Mouse (Mus musculus) spleen, adult 18-20 months (tissue): ENCODE results near the gene Pdlim5.
"Not testable (repeated sequence)": the region's sequence is repeated elsewhere in the genome, so short reads cannot be mapped to it uniquely, and the experiment has no call there.

ENCODE experiments used
- DNase-seq, 2 experiments: peaks; one replicate each; pipeline ENCODE4 v3.0.0; 2022; ENCODE audit warnings: mixed read lengths in 2 of 2

Pdlim5 gene

DNA sequence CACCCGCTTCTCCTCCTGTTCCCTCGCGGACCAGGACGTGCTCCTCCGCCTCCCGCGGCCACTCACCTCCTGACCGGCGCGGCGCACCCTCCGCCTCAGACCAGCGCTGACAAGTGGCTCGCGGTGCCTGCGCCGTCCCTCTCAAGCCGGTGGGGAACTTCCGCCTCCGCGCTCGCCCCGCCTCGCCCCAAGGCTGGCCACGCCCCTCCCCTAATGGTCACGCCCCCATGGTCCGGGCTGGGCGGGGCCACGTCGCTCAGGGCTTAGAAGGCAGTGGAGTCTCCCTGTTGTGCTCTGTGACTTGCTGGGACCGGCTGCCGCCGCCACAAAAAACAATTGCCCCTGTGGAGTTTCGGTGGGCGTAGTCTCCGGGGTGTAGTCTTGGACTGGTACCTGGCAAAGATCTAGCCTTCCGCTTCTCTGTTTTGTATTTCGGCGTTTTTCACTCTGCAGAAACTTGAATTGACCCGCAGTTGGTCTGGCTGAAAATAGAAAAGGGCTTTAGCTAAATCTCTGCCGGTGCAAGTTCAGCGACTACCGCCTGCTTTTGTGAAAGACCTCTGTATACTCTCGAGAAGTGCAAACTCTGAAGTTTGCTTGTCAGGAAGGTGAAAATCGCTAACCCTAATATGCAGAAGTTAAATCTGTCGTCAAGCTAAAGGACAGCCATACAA lies at the start of gene Pdlim5:
TSS of gene Pdlim5 (minus strand) at position 177 of the 674 bp plus-strand sequence.
- DNase-seq = peak; percentile 93 to 98

DNA sequence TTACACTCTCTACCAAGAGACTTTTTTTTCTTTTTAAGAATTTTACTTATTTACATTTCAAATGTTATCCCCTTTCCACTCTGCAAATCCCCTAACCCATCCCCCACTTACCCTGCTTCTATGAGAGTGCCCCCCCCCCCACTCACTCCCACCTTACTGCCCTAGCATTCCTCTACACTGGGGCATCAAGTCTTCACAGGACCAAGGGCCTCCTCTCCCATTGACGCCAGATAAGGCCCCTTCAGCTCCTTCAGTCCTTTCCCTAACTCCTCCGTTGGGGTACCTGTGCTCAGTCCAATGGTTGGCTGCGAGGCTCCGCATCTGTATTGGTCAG lies 48.2 kb upstream of the Pdlim5 start:
- no peak for DNase-seq

DNA sequence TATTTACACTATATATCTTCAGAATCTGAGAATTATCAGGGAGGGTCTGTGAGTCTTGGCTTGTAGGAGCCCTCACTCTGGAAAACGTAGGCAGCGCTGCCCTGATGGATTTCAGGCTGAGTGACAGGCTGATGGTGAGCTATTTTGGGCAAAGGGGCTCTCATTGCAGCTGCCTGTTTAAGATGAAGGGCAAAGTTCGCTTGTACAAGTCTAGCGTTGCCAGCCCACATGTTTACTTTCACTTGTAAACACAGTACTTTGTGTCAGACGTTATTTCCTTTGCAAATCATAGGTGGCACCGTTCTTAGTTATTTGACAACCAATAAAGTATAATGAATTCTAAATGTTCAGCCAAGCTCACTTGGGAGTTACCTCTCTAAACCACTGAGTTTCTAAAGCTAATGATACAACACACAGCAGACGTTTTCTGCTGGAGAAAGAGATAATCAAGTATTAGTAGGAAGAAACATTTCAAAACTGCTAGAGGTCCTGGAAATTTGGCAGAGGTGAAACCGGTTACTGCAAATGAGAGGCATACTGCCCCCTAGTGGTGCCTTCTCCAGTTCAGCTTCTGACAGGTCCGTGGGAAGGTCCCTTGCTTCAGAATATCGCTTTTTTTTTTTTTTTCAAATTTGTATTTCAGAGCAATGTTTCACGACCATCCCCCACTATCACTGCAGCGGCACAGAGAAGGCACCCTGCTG lies 47.7 kb upstream of the Pdlim5 start:
- peak; percentile 43 to 85 for DNase-seq

DNA sequence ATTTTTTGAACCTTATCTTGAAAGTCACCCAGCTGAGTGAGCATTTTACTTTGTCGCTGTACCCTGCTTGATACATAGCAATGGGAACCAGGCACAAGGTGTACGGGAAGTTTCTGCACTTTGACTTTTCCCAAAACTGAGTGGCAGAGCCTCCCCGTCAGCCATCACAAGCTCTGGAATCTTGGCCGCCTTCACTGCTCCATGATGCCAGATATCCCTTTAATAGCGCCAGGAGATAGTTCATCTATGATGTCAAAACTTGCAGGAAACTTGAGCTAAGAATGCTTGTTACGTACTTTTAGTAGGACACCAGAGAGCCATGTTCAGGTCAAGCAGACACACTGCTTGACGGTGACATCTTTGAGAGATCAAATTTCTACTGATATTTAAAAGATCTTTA lies 46.7 kb upstream of the Pdlim5 start:
- no peak for DNase-seq

DNA sequence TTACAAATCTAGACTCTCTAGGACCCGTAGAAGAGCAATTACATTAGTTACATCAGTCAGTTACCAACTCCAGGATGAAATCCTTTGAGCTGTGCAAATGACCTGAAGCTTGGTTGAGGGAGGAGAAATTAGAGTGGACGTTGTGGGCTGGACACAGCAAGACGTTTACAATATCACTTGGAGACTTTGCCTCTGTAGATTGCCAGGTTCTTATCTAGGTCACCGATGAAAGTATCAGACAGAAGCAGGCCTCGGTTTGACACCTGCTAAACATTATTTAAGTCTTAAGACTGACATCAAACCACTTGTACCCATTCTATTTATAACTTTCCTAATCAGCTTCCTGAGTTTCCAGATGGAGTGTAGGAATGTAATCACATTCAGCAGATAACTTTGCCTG lies 45.6 kb upstream of the Pdlim5 start:
- DNase-seq = no peak

DNA sequence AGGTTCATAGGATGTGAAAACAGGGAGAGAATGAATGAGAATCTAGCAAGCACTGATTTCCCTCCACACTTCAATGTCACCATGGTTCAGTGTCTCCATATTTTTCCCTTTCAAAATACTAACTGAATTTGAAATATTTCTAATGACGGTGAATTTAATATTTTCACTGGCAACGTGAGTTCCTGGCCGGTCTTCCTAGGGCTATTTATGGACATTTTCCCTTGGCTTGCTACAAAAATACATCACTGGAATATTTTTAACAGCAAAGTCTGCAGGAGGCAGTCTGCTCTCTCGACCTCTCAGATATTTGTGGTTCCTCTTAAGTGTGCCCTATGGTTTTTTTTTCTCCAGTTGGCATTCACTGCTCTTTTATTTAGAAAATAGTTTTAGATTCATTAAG lies 44.7 kb upstream of the Pdlim5 start:
- DNase-seq = no peak

DNA sequence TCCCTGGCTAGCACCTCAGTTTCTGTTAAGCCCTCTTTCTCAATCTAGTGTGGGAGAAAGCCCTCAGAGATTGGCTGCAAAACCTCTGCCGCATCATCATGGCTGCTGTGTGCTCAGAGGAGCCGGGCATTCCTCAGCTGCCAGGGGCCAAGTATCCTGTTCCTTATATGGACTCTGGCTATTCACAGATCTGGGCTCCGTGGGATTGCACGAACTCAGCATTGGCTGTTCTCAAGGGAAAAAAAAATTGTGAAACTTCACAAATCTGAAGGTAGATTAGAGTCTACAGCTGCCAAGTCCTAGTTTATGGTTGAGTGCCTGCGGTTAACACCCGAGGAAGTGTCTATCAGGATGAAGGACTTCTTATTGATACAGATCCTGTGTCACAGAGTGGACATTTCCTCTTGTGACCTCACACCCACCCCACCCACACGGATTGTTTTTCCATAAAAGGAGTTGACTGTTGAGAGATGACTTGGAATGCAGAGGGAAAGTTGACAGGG lies 44.1 kb upstream of the Pdlim5 start:
- no peak for DNase-seq

DNA sequence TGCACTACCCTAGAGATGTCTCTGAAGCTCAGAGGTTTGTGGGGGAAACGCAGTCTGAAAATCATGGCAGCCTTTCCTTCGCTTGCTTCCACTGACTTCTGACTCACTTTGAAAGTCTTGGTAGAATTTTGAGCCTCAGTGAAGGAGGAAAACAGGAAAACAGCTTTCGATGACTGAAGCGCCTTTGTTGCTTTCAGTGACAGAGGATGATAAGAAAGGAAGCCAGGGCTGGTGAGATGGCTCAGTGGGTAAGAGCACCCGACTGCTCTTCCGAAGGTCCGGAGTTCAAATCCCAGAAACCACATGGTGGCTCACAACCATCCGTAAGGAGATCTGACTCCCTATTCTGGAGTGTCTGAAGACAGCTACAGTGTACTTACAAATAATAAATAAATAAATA lies 43.1 kb upstream of the Pdlim5 start:
- not testable (repeated sequence) for DNase-seq

DNA sequence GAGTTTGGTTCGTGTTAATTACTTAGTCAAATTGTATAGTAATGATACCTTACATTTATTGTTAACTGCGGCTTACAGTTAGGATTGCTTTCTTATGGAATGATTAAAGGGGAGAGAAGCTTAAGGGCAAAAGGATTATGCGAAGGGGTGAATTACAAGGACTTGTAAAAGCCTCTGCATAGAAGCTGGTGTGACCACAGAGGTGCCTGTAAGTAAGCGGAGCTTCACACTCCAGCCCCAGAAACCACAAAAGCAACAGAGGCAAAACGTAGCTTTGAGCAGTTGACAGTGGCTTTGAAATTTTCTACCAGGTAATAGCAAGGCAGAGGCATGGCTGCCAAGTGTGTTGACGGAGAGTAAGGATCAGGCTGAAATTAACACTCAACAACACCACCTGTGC lies 41.3 kb upstream of the Pdlim5 start:
- no peak for DNase-seq

DNA sequence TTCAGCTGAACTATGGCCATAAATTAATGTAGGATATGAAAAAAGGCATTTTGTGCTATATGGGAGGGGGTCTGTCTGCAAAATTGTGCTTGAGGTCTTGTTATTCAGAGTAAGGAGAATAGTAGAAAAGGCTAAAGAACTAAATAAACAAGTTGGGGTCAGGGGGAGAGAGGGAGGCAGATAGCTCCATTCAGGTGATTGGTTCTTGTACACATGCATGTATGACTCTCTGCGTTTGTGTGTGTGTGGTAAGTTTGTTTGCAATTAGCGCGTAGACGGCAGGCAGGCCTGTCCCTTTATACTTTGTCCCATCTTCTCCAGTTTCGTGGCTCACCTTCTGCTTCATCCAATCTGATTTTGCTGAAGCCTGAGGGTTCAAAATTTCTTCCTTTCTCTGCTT lies 40.7 kb upstream of the Pdlim5 start:
- no peak for DNase-seq

DNA sequence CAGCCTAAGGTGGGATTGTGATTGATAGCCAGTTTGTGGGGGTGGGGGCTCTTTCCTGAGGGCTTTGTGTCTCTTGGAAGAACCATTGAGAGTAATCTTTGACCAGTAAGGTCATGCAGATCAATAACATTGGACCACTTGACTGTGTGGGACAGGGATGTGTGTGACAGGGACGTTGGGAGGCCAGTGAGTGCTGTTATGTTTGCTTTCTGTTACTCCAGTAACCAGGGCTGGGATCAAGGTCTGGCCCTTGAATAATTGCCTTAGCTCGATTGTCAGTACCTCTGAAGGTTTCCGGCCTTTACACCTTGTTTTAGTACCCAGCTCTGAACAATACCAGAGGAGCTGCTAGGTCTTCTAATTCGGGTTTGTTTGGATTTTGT lies 39.3 kb upstream of the Pdlim5 start:
- no peak for DNase-seq

DNA sequence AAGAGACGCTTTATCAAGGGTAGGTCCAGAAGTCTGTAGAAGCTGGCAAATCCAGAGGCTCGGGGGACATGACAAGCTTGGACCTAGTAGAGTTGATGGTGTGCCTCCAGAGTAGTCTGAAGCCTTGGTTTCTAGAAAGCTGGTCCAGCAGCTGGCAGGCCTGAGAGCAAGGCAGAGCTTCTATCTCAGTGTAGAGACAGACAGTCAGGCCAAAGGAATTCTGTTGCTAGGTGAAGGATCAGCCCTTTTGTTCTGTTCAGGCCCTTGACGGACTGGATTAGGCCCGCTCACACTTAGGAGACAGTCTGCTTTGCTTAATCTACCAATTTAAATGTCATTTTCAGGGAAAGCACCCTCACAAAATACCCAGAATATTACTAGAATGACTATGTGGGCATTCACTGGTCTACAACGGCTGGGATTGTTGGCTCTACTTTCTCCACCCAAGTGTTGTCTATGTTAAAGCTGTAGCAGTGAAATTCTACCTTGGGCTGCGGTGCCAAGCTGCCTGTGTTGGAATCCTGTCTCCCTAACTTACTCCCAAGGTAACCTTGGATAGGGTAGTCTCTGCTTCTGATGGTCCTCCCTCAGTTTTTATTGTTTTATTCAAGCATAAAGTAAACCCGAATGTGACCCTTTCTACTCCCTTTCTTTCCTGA lies 38.8 kb upstream of the Pdlim5 start:
- DNase-seq = no peak

DNA sequence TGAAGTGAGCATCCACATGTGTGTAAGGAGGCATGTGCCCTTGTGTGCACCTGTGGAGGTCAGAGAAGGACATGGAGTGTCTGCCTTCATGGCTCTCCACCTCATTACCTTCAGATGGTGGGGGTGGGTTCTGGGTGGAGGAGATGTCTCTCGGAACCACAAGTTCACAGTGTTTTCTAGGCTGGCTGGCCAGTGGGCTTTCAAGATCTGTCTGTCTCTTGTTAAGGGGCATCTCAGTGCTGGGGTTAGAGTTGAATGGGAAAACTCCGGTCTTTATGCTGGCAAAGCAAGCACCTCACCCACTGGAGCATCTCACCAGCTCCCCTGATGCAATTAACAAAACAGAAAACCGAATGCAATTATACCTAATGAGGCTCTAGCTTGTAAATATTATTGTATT lies 36.0 kb upstream of the Pdlim5 start:
- no peak for DNase-seq

DNA sequence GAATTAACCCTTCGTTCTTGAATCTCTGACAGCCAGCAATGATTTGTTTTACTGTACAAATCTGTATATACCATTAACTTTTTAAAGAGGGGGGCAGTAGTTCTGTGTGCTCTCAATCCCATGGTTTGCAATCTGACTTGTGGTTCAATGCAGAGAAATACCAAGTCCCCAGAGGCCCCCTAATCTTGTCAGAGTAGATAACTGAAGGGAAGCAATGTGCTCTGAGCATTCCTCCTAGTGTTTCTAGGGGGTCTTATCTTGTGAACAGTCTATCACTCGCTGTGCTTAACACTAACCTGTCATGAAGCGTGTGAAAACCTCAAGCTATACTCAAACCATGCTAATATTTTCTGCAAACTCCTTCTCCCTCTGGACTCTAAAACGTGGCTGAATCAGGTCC lies 34.6 kb upstream of the Pdlim5 start:
- no peak for DNase-seq

DNA sequence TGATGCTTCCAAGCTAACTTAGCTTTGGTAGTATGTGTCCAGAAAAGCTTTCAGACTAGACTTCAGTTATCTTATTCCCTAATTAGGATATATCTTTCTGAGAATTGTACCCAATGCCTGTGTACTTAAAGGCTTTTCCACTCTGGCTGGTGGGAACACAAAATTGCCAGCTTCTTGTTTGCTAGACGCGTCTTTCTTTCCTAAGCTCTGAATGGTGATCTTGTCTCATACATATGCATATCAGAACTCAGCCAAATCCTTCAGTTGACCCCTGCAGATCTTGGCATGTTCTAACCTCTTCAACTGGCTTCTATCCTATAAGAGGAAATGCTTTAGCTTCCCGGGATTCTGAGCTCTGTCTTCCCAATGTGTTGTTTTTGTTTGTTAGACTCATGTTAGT lies 31.3 kb upstream of the Pdlim5 start:
- no peak for DNase-seq

DNA sequence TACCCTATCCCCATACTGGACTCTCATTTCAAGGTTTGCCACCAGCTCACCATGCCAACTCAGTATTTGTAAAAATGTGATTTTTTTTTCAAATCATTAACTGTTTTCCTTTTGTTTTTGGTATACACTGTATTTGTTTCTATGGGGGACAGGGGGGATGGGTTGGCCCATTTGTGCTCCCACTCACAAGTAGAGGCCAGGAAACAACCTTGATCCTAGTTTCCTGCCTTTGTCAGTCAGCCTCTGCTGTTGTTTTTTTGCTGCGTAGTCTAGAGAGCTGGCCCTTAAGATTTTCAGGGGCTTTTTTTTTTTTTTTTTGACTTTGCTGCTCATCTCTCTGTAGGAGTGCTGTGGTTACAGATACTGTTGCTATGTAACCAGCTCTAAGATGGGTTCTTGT lies 28.6 kb upstream of the Pdlim5 start:
- no peak for DNase-seq

DNA sequence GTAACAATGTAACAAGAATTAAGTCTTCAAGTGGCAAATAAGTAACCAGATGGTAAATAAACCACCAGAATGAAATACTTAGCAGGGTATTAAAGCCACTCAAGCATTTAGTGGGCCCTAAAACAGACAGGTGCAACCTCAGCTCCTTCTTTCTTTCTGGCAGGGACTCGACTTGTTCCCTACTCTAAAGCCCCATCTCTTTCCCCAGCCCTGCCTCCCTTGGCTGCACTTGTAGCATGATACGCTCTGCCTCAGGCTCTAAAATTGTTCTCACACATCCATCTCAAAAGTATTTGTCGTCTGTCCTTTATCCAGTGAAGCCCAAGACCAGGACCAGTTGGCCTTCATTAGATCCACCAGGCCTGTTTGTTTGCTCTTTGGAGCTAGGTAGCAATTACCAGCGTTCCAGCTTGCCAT lies 28.0 kb upstream of the Pdlim5 start:
- no peak for DNase-seq

DNA sequence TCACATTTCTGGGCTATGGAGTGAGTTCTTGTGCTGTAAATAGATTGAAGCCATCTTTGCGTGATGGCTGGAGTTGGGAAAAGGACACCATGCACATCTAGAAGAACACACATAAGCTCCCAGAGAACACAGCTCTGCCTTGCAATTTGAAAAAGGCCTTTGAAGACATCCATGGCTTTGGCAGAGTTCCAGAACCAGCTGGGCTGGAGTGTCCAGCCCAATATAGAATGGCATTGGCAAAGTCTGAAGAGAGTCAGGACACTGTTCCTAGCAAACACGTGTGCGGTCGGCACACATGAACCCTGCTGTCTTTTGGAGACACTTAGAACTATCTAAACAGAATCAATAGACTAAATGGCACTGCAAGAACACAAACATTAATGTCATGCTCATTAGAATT lies 26.7 kb upstream of the Pdlim5 start:
- no peak for DNase-seq

DNA sequence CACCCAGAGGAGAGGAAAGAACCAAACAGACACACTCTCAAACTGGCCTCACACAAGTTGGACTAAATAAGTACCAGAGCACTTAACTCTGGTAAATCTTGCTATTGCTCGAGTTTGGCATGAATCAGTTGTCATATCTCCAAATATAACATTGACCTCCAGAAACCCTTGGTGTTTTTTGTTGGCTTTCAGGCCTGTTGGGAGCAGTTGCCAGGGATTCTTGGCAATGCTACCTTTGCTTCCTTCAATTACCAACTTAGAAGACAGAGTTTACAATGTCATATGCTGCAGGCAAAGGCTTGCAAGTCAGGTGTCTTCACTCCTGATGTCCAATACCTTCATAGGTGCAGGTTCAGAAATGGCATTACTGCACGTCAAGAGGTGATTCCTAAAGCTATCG lies 26.0 kb upstream of the Pdlim5 start:
- no peak for DNase-seq

DNA sequence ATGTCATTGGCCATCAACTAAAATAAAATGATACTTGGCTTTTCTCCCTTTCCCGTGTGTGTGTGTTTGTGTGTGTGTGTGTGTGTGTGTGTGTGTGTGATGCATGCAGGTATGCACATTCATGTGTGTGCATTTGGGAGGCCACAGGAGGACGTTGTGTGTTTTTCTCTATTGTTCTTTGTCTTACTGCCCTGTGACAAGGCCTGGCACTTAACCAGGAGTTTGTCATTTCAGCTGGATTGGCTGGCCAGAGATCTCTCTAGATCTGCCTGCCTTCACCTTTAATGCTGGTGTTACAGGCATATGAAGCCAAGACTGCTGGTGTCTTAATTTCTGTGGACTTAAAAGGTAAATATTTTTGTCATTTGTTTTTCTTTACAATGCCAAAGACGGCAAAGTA lies 22.5 kb upstream of the Pdlim5 start:
- no peak for DNase-seq

DNA sequence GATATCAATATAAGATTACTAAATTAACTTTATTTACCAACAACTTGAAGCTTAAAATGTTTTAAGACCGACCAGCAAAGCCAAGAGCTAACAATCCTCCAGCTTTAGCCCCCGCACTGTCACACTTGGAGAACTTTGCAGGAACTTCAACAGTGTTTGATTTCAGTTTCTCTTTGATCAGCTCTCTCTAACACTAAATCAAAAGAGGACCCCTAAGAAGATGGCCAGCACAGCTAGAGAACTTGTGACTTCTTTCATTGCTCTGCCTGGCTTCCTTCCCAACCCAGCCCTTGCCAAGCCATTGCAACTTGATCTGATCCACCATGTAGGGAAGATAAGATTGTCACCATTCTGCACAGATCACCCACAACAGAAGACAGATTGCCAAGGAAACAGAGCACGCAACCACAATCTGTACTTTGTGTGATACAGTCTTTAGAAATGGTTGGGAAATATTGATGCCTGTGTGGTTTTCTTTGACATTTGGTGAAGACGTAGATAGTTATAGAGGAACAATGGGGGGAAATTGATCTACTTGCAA lies 17.9 kb upstream of the Pdlim5 start:
- no peak for DNase-seq

DNA sequence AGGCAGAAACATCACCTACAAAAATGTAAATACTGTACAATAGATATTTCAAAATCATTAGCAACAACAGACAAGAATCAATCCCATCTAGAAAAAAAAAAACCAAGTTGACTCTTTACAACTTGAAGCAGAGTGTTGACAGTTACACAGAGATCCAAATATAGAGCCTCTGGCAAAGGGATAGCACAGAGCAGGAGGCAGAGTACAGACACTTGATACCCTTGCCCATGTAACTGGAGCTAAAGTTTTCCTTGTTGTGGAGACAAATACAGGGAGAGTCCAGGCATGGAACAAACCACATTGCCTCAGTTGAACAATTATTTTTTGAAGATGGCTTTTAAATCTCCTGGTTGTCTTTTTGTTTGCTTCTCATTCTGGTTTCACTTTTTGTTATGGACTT lies 15.4 kb upstream of the Pdlim5 start:
- no peak for DNase-seq

DNA sequence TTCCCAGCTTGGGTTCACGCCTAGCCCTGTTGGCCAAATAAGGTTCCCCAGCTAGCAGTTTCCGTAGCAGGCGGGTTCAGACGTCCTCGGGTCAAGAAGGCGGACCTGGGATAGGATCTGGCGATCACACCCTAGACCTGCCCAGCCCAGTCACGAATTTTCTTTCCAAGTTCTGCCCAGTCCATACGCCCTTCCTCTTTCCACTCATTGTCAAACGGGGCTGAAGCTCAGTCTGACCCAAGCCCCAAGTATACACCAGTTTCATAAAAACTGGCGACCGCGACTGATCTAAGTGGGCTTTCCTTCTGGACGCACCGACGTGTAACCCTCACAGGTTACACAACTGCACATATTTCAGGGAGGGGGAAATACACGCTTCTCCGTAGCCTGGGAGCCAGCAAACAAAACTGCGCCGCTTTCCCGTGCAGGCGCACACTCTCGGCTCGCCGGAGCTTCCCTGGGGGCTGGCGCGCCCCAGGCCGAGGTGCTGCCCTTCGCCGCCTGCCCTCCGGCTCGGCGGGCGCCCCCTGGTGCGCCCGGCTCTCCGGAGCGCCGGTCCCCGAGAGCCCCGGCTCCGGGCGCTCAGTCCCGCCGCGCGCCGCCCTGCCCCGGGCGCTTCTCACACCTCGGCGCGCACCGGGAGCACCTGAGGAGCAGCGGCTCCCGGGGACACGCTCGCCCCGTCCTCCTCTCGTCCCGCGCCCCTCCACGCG lies 544 bp downstream of the Pdlim5 start:
- peak; percentile 43 to 55 for DNase-seq
